9 mouse cellular contexts compared by ENCODE assay signal in genomic region chr16:56231300-56231699, GRCm38 (mm10). TPM values are rescaled to one million over a fixed set of nuclear protein-coding genes. Genes with fewer than 3 reads are reported as not detected.
DNase-seq lines count a peak whose midpoint lies in the region; ATAC-seq and TF ChIP-seq lines count a peak whose summit lies in the region.
"Had no signal": no experiment of that assay in that cellular context is flagged by ENCODE, and none has a peak within 500 bp of the region (broad histone marks: within the 10 kb centered on the region; RNA-seq: fewer than 3 reads in every experiment).

No protein-coding gene starts in this region.

- WGBS in heart, postnatal 0 days, result 53% methylated on average over 10 of the region's 10 CpGs
- WGBS in heart, embryonic 12.5 days, result 48% methylated on average over 10 of the region's 10 CpGs

- no peak overlapping the region for H3K4me2 ChIP-seq in heart, postnatal 0 days (ENCODE audit: low read depth, low read length)
- H3K4me2 ChIP-seq in heart, embryonic 12.5 days, result no peak overlapping the region

- no peak overlapping the region for H3K4me3 ChIP-seq in heart, postnatal 0 days (ENCODE audit: low read depth, low read length)
- no peak overlapping the region for H3K4me3 ChIP-seq in heart, embryonic 12.5 days
- H3K4me3 ChIP-seq: myocyte had no signal

- H3K27ac ChIP-seq in heart, postnatal 0 days (ENCODE audit: low read depth), result no peak overlapping the region
- no peak overlapping the region for H3K27ac ChIP-seq in heart, embryonic 12.5 days (ENCODE audit: poor library complexity, severe bottlenecking)

- TF ChIP-seq EP300 in heart, postnatal 0 days (IDR thresholded peaks at IDR 0.05; ENCODE audit: low read depth), result no peak

- no peaks in the 10 kb centered on the region for H3K27me3 ChIP-seq in heart, postnatal 0 days (ENCODE audit: control insufficient read depth, insufficient read depth, low read length)
- no peaks in the 10 kb centered on the region for H3K27me3 ChIP-seq in heart, embryonic 12.5 days (replicated peaks)

- no peak for ATAC-seq in heart, postnatal 0 days (ENCODE audit: insufficient read depth, low read depth)
- no peak for ATAC-seq in heart, embryonic 12.5 days (ENCODE audit: insufficient number of reproducible peaks, low FRiP score)
- peak; percentile 46; the same call in 1 of the 2 replicates for ATAC-seq in granulocyte monocyte progenitor cell, adult 5-6 weeks (replicated peaks; ENCODE audit: poor library complexity, severe bottlenecking)

- no peaks in the 10 kb centered on the region for H3K4me1 ChIP-seq in heart, postnatal 0 days (ENCODE audit: control insufficient read depth, insufficient read depth)
- H3K4me1 ChIP-seq in heart, embryonic 12.5 days (replicated peaks), result no peaks in the 10 kb centered on the region

- TF ChIP-seq CTCF in heart, postnatal 0 days (IDR thresholded peaks at IDR 0.05; ENCODE audit: low read depth), result peak; percentile 12; the same call in 1 of the 2 replicates

- H3K9ac ChIP-seq in heart, postnatal 0 days (replicated peaks; ENCODE audit: low read depth, low read length), result no peak overlapping the region
- no peak overlapping the region for H3K9ac ChIP-seq in heart, embryonic 12.5 days

- DNase-seq in heart, postnatal 0 days (ENCODE audit: low spot score), result no peak
- DNase-seq in spleen, postnatal 10 days (ENCODE audit: low spot score in 2 of 2), result peak; percentile 6 to 42
- no peak for DNase-seq in spleen, adult 12 weeks (ENCODE audit: low spot score)
- peak; percentile 37 for DNase-seq in mesoderm, embryonic 11.5 days (ENCODE audit: low read depth, low spot score)
- no peak for DNase-seq in cerebellum, adult 18-20 months
- DNase-seq in heart, adult 9 months (ENCODE audit: low spot score in 2 of 2), result no peak

- H3K9me3 ChIP-seq in heart, postnatal 0 days (replicated peaks; ENCODE audit: control insufficient read depth, low read length), result no peaks in the 10 kb centered on the region
- H3K9me3 ChIP-seq in heart, embryonic 12.5 days (replicated peaks), result no peaks in the 10 kb centered on the region; the same call in 1 of the 2 replicates

- H3K36me3 ChIP-seq in heart, postnatal 0 days (replicated peaks; ENCODE audit: control insufficient read depth, insufficient read depth, low read length), result no peaks in the 10 kb centered on the region
- peaks cover 1% of the 10 kb centered on the region; the same call in 1 of the 2 replicates for H3K36me3 ChIP-seq in heart, embryonic 12.5 days

RNA-seq across cellular contexts. Expression of gene Impg2, which starts 27.2 kb away (rescaled TPM):
- 0.65 TPM in 1 of 2 replicates, not detected in the other for total RNA-seq in heart, postnatal 0 days (2014; rRNA removed; ENCODE audit: low replicate concordance)
- polyA plus RNA-seq in heart, postnatal 0 days (2015; fragmentation: Nextera tagmentation; extraction: Ambion mirVana), result 0.05 TPM in 2 replicates
- polyA plus RNA-seq in heart, embryonic 12.5 days (2016; fragmentation: Nextera tagmentation; extraction: Ambion mirVana), result 0.08 and 0.13 TPM in 2 replicates
- total RNA-seq in granulocyte monocyte progenitor cell, adult 5-6 weeks (2014; fragmentation: Nextera tagmentation), result 0.15 and 0.32 TPM in 2 replicates
- total RNA-seq in granulocyte monocyte progenitor cell, adult 5-6 weeks (2017), result 0.09 TPM in 1 of 2 replicates, not detected in the other

Comparison
In these comparisons a context has a peak if more than half of its experiments do, and no peak if none do; other contexts are left out.
1. DNase-seq: peak in spleen, postnatal 10 days (2 of 2) and mesoderm, embryonic 11.5 days (single experiment); none in heart, postnatal 0 days (single experiment), spleen, adult 12 weeks (single experiment), cerebellum, adult 18-20 months (0 of 2) and heart, adult 9 months (0 of 2).